Mouse (Mus musculus): ENCODE measurements around the gene Foxp1. TPM values are rescaled to one million over a fixed set of nuclear protein-coding genes. Genes with fewer than 3 reads are reported as not detected.

Foxp1 gene
- total and polyA plus RNA-seq, 2 experiments from 2014 or later: 112 to 167 TPM

DNA sequence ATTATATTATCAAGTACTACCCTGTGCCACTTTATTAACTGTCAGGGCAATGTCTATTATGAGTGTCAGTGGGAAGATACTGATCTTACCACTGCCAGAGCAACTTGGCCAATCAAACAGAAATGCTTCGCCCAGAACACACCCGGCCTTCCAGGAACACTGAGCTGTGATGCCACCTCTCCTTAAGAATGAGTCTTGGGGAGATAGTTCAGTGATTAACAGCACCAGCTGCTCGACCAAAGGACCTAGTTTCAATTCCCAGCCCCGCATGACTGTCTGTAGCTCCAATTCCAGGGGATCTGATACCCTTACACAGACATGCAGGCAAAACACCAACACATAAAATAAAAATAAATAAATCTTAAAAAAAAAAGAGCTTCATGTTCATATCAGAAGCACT lies 63.7 kb downstream of the Foxp1 start:
- Histone ChIP-seq H3K9me3 (ENCODE audit: low read length) (no peaks in the 10 kb centered on the region), H3K36me3 (ENCODE audit: insufficient read depth) (no peaks in the 10 kb centered on the region), H3K4me1 (ENCODE audit: insufficient read depth) (no peaks in the 10 kb centered on the region), H3K27me3 (ENCODE audit: insufficient read depth, low read length) (no peaks in the 10 kb centered on the region), H3K4me3 (ENCODE audit: low read depth, low read length) (no peak overlapping the region), H3K4me2 (ENCODE audit: low read depth) (no peak overlapping the region), H3K27ac (ENCODE audit: low read depth, low read length) (no peak overlapping the region), H3K9ac (no peak overlapping the region)
- ATAC-seq (no peak), DNase-seq (no peak)
- no peak for TF ChIP-seq CTCF (IDR thresholded peaks at IDR 0.05; ENCODE audit: low read depth)
- WGBS: 87% methylated on average over 4 of the region's 4 CpGs

DNA sequence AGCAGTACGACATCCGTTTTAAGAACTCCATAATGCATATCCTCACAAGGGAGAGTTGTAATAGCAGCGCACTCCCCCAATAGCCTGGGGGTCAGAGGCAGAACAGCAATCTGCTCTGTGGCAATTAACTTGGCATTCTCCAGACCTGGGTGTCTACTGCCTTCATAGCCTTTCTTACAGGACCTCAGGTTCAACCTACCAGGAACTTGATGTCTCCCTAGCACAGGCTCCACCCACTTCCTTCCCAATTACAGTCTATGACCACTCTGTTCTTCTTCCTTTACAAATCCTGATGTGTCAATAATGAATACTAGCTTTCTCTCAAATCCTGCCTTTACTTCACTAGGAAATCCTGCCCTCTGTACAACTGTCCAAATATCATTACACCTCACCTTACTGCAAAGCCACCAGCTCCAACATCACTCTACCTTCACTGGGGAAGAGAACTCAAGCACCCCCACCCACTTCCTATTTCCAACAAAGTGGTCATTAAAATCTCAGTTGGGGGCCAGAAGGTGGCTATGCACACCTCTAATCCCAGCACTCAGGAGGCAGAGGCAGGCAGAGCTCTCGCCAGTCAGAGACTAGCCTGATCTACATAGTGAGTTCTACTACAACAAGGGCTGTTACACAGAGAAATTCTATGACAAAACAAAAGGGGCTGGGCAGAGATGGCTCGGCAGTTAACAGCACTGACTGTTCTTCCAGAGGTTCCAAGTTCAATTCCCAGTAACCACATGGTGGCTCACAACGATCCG lies 68.6 kb downstream of the Foxp1 start:
- 95% methylated on average over 7 of the region's 7 CpGs for WGBS
- Histone ChIP-seq H3K4me3 (ENCODE audit: low read depth, low read length) (no peak overlapping the region), H3K9me3 (ENCODE audit: low read length) (no peaks in the 10 kb centered on the region), H3K4me1 (ENCODE audit: insufficient read depth) (no peaks in the 10 kb centered on the region), H3K27me3 (ENCODE audit: insufficient read depth, low read length) (no peaks in the 10 kb centered on the region), H3K4me2 (ENCODE audit: low read depth) (no peak overlapping the region), H3K27ac (ENCODE audit: low read depth, low read length) (no peak overlapping the region), H3K9ac (no peak overlapping the region), H3K36me3 (ENCODE audit: insufficient read depth) (no peaks in the 10 kb centered on the region; the same call in 1 of the 2 replicates)
- DNase-seq (no peak), ATAC-seq (no peak)
- TF ChIP-seq CTCF (IDR thresholded peaks at IDR 0.05; ENCODE audit: low read depth): no peak

DNA sequence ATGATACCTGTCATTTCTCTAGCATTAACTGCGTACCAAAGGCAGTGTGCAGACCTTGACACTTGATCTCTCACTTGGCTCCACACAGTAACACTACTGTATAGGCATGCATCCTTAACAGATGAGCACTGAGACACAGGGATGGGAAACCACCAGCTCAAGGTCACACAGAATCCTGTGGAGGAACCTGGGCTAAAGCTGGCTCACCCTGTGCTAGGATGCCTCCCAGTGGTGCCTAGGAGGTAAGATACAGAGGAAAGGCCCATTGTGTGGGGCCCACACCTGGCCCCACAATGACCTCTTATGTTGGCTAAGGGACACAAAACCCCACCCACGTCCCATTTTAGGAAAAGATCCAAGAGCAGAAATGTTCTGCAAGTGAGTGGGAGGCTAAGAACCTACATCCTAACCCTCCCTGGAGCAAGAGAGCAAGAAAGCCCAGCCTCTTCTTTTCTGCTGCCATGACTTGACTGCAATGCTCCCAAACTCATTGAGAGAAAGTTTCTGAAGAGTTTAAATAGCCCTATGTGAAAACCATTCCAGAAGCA lies 69.8 kb downstream of the Foxp1 start:
- no peaks in the 10 kb centered on the region for H3K4me1 ChIP-seq (ENCODE audit: insufficient read depth)
- H3K4me3 ChIP-seq (ENCODE audit: low read depth, low read length): no peak overlapping the region
- WGBS: 66% methylated on average over 2 of the region's 2 CpGs
- H3K27me3 ChIP-seq (ENCODE audit: insufficient read depth, low read length): no peaks in the 10 kb centered on the region
- H3K4me2 ChIP-seq (ENCODE audit: low read depth): no peak overlapping the region
- TF ChIP-seq CTCF (IDR thresholded peaks at IDR 0.05; ENCODE audit: low read depth): no peak
- no peak overlapping the region for H3K9ac ChIP-seq
- ATAC-seq (no peak), DNase-seq (no peak)
- H3K27ac ChIP-seq (ENCODE audit: low read depth, low read length): no peak overlapping the region
- H3K9me3 ChIP-seq (ENCODE audit: low read length): no peaks in the 10 kb centered on the region
- no peaks in the 10 kb centered on the region; the same call in 1 of the 2 replicates for H3K36me3 ChIP-seq (ENCODE audit: insufficient read depth)

DNA sequence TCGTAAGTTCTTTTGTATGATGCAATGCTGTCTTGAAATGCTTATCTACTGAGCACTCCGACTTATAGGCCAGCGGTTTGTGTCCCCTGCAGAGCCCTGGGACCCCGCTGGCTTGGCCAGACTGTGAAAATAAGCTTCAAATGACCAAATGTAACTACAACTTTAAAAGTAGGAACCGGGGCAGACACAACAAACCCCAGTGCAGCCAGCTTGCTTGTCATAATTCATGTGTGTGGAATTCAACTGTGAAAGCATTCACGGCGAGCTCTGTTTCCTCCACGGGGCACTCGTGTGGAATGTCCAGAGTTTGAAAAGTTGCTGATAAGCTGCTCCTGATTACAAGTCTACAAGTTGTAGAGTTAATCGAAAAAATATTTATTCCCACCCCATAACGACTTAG lies 71.0 kb downstream of the Foxp1 start:
- no peak for TF ChIP-seq CTCF (IDR thresholded peaks at IDR 0.05; ENCODE audit: low read depth)
- Histone ChIP-seq H3K4me2 (ENCODE audit: low read depth) (no peak overlapping the region), H3K36me3 (ENCODE audit: insufficient read depth) (no peaks in the 10 kb centered on the region; the same call in 1 of the 2 replicates), H3K27me3 (ENCODE audit: insufficient read depth, low read length) (no peaks in the 10 kb centered on the region), H3K4me3 (ENCODE audit: low read depth, low read length) (no peak overlapping the region), H3K9ac (no peak overlapping the region), H3K27ac (ENCODE audit: low read depth, low read length) (no peak overlapping the region), H3K9me3 (ENCODE audit: low read length) (no peaks in the 10 kb centered on the region), H3K4me1 (ENCODE audit: insufficient read depth) (no peaks in the 10 kb centered on the region)
- ATAC-seq (no peak), DNase-seq (no peak)
- 53% methylated on average over 11 of the region's 11 CpGs for WGBS

DNA sequence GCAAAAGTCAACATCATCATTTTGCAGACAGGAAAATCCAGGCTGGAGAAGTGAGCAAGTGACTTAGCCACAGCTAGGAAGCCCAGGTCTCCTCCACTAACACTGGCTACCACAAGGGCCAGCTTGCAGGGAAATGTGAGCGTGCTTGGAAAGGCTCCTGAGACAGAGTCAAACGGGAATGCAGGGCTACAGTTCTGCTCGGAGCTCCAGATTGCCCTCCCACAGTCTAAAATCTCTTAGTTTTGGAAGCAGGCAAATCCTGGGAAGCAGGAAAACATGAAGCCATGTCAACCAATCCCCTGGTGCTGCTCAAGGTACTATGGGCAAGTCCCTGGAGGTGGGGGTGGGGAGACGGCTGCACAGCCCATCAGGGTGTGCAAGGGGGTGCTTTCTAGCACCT lies 75.1 kb downstream of the Foxp1 start:
- Histone ChIP-seq H3K4me3 (ENCODE audit: low read depth, low read length) (no peak overlapping the region), H3K36me3 (ENCODE audit: insufficient read depth) (no peaks in the 10 kb centered on the region), H3K9me3 (ENCODE audit: low read length) (no peaks in the 10 kb centered on the region), H3K27me3 (ENCODE audit: insufficient read depth, low read length) (no peaks in the 10 kb centered on the region), H3K4me1 (ENCODE audit: insufficient read depth) (no peaks in the 10 kb centered on the region), H3K4me2 (ENCODE audit: low read depth) (no peak overlapping the region), H3K27ac (ENCODE audit: low read depth, low read length) (no peak overlapping the region), H3K9ac (no peak overlapping the region)
- DNase-seq (no peak), ATAC-seq (no peak)
- 79% methylated on average over 4 of the region's 4 CpGs for WGBS
- no peak for TF ChIP-seq CTCF (IDR thresholded peaks at IDR 0.05; ENCODE audit: low read depth)

DNA sequence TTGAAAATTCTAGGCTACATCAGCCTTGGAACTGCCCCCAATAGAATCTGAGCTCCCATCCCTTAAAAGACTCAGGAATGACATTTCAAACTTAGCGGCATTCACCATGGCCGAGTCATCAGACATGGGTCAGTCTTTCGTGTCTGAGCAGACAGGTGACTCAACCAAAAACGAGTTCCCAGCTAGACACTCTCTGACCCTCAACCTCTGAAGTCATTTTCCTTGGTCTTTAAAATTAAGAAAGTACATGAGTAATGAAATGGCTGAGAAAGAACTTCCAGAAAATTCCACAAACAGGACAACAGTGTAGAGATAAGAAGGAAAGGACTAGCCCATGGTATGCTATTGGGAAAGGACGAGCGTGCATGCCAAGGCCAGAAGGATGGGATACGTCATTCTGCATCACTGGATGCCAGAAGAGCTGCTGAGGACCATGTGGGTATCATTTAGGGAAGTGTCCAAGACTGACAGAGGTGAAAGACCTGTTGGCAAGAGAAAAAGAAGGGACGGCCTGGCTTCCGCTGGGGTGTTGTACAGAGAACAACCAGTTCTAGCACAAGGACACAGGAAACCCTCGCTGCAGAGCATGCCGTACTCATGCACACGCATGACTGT lies 75.6 kb downstream of the Foxp1 start:
- Histone ChIP-seq H3K4me2 (ENCODE audit: low read depth) (no peak overlapping the region), H3K27me3 (ENCODE audit: insufficient read depth, low read length) (no peaks in the 10 kb centered on the region), H3K27ac (ENCODE audit: low read depth, low read length) (no peak overlapping the region), H3K4me1 (ENCODE audit: insufficient read depth) (no peaks in the 10 kb centered on the region), H3K9ac (no peak overlapping the region), H3K4me3 (ENCODE audit: low read depth, low read length) (no peak overlapping the region), H3K9me3 (ENCODE audit: low read length) (no peaks in the 10 kb centered on the region), H3K36me3 (ENCODE audit: insufficient read depth) (no peaks in the 10 kb centered on the region)
- 92% methylated on average over 12 of the region's 12 CpGs for WGBS
- no peak for ATAC-seq
- no peak for TF ChIP-seq CTCF (IDR thresholded peaks at IDR 0.05; ENCODE audit: low read depth)
- no peak for DNase-seq

DNA sequence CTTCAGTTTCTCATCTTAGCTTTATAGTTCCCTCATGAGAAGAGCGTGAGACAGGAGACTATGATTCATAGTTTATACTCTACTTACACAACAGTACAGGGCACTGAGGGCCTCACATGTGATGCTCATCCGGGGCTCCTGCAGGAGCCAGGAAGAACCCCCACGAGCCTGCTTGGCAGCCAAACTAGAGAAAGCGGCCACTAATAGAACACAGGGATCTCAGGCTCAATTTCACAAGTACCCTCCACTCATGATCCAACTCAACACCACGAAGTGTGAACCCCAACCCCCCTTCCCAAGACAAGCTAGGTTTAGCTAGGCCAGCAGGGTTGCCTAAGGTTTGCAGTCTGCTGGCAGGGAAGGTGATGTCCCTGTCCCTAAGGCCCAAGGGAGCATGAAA lies 79.1 kb downstream of the Foxp1 start:
- ATAC-seq: no peak
- H3K9ac ChIP-seq: no peak overlapping the region
- no peak overlapping the region for H3K4me2 ChIP-seq (ENCODE audit: low read depth)
- H3K9me3 ChIP-seq (ENCODE audit: low read length): no peaks in the 10 kb centered on the region
- no peak overlapping the region for H3K4me3 ChIP-seq (ENCODE audit: low read depth, low read length)
- H3K27me3 ChIP-seq (ENCODE audit: insufficient read depth, low read length): no peaks in the 10 kb centered on the region
- no peaks in the 10 kb centered on the region for H3K36me3 ChIP-seq (ENCODE audit: insufficient read depth)
- no peak for DNase-seq
- H3K27ac ChIP-seq (ENCODE audit: low read depth, low read length): no peak overlapping the region
- 73% methylated on average over 5 of the region's 5 CpGs for WGBS
- peaks cover 12% of the 10 kb centered on the region; the same call in 1 of the 2 replicates for H3K4me1 ChIP-seq (ENCODE audit: insufficient read depth)
- TF ChIP-seq CTCF (IDR thresholded peaks at IDR 0.05; ENCODE audit: low read depth): no peak
